In genomic region chr6:146762264-146762898, GRCm38 (mm10) we compare ENCODE assay signal across 10 mouse cellular contexts. TPM values are rescaled to one million over a fixed set of nuclear protein-coding genes. Genes with fewer than 3 reads are reported as not detected.
A peak's percentile ranks its signal among the peaks of the same experiment; 100 is the strongest.
DNase-seq lines count a peak whose midpoint lies in the region; ATAC-seq and TF ChIP-seq lines count a peak whose summit lies in the region.
"Had no signal": no experiment of that assay in that cellular context is flagged by ENCODE, and none has a peak within 500 bp of the region (broad histone marks: within the 10 kb centered on the region; RNA-seq: fewer than 3 reads in every experiment).

No protein-coding gene starts in this region.

- intact Hi-C loops in heart, postnatal 10 days (cut with DNase I), result loop anchor here (1.0 to 10.0 kb wide), 3 partner anchors 35 to 348 kb away; no protein-coding TSS in a partner anchor

- DNase-seq in heart, postnatal 10 days, result peak; percentile 29 to 52
- no peak for DNase-seq in heart, embryonic 10.5 days (ENCODE audit: low spot score)
- DNase-seq in spleen, adult 2 months (ENCODE audit: low read depth in 1 of 2, low spot score in 2 of 2), result no peak
- no peak for DNase-seq in spleen, postnatal 36 days (ENCODE audit: low spot score in 2 of 2)
- DNase-seq in embryo, embryonic 10 days (ENCODE audit: low spot score), result peak; percentile 27
- DNase-seq in splenic B cell, adult 2 months (ENCODE audit: low read depth, low spot score), result peak; percentile 45
- DNase-seq in urinary bladder, postnatal 10 days (ENCODE audit: low spot score), result no peak
- DNase-seq: adrenal gland, adult 2 months had no signal

- H3K4me3 ChIP-seq in heart, embryonic 10.5 days, result no peak overlapping the region
- no peak overlapping the region for H3K4me3 ChIP-seq in spleen, adult 2 months (ENCODE audit: extremely low read depth, insufficient read depth, insufficient read length)
- no peak overlapping the region for H3K4me3 ChIP-seq in forebrain, embryonic 15.5 days
- H3K4me3 ChIP-seq: heart, embryonic 15.5 days had no signal

- no peaks in the 10 kb centered on the region for H3K27me3 ChIP-seq in heart, embryonic 10.5 days (ENCODE audit: insufficient read depth, poor library complexity, severe bottlenecking)
- no peaks in the 10 kb centered on the region for H3K27me3 ChIP-seq in spleen, adult 2 months (ENCODE audit: control insufficient read depth, insufficient read depth, low read length)
- H3K27me3 ChIP-seq in splenic B cell, adult 2 months (ENCODE audit: control insufficient read depth, insufficient read depth, low read length, poor library complexity, severe bottlenecking), result no peaks in the 10 kb centered on the region
- H3K27me3 ChIP-seq in forebrain, embryonic 15.5 days, result no peaks in the 10 kb centered on the region
- H3K27me3 ChIP-seq: heart, embryonic 15.5 days had no signal

- H3K9me3 ChIP-seq in heart, embryonic 10.5 days, result no peaks in the 10 kb centered on the region
- H3K9me3 ChIP-seq in forebrain, embryonic 15.5 days, result no peaks in the 10 kb centered on the region
- H3K9me3 ChIP-seq: heart, embryonic 15.5 days had no signal

- WGBS in heart, embryonic 10.5 days, result 57% methylated on average over 5 of the region's 5 CpGs
- WGBS in spleen, adult 2 months, result 71% methylated on average over 5 of the region's 5 CpGs
- WGBS in forebrain, embryonic 15.5 days, result 65% methylated on average over 5 of the region's 5 CpGs

- no peak for ATAC-seq in forebrain, embryonic 15.5 days (replicated peaks)

- peak; percentile 12; the same call in 1 of the 2 replicates for TF ChIP-seq CTCF in spleen, adult 2 months (IDR thresholded peaks at IDR 0.05; ENCODE audit: extremely low read depth, insufficient read depth, insufficient read length, insufficient replicate concordance)

- no peak overlapping the region for H3K4me2 ChIP-seq in forebrain, embryonic 15.5 days (replicated peaks)
- H3K4me2 ChIP-seq: heart, embryonic 15.5 days had no signal

- no peak overlapping the region for H3K27ac ChIP-seq in heart, embryonic 10.5 days
- no peak overlapping the region for H3K27ac ChIP-seq in spleen, adult 2 months (ENCODE audit: insufficient read depth, low read length)
- H3K27ac ChIP-seq in forebrain, embryonic 15.5 days (replicated peaks), result no peak overlapping the region
- H3K27ac ChIP-seq: heart, embryonic 15.5 days had no signal

- peaks cover 28% of the 10 kb centered on the region for H3K36me3 ChIP-seq in heart, embryonic 10.5 days
- H3K36me3 ChIP-seq in spleen, adult 2 months (ENCODE audit: control insufficient read depth, insufficient read depth, low read length), result peaks cover 3% of the 10 kb centered on the region; the same call in 1 of the 2 replicates
- no peaks in the 10 kb centered on the region for H3K36me3 ChIP-seq in splenic B cell, adult 2 months (ENCODE audit: control insufficient read depth, insufficient read depth, low read length, poor library complexity, severe bottlenecking)
- H3K36me3 ChIP-seq in forebrain, embryonic 15.5 days, result no peaks in the 10 kb centered on the region; the same call in 1 of the 2 replicates

- H3K9ac ChIP-seq in forebrain, embryonic 15.5 days (replicated peaks), result no peak overlapping the region
- H3K9ac ChIP-seq: heart, embryonic 15.5 days had no signal

- peaks cover 4% of the 10 kb centered on the region; the same call in 1 of the 2 replicates for H3K4me1 ChIP-seq in heart, embryonic 10.5 days
- no peaks in the 10 kb centered on the region for H3K4me1 ChIP-seq in spleen, adult 2 months (ENCODE audit: control insufficient read depth, insufficient read depth, insufficient read length)
- no peaks in the 10 kb centered on the region for H3K4me1 ChIP-seq in forebrain, embryonic 15.5 days
- H3K4me1 ChIP-seq: heart, embryonic 15.5 days had no signal

- TF ChIP-seq POLR2A in spleen, adult 2 months (IDR thresholded peaks at IDR 0.05; ENCODE audit: low read depth, low read length), result no peak

RNA-seq across cellular contexts. Expression of gene Arntl2, which starts 33.5 kb away (rescaled TPM):
- total RNA-seq in heart, postnatal 10 days (2021), result 1 to 10 TPM; 1.4 to 1.5 TPM
- polyA plus RNA-seq in heart, embryonic 10.5 days (2016; fragmentation: Nextera tagmentation; extraction: Ambion mirVana), result 2.7 and 3.6 TPM in 2 replicates
- polyA plus RNA-seq in spleen, adult 2 months (2012; rRNA removed), result 1.4 TPM in 2 replicates
- polyA plus RNA-seq in forebrain, embryonic 15.5 days (2015; fragmentation: Nextera tagmentation; extraction: Ambion mirVana), result 2.6 and 2.7 TPM in 2 replicates

RNA-seq across cellular contexts. Expression of gene Stk38l, which starts 37.6 kb away (rescaled TPM):
- 10 to 100 TPM; 18.7 to 19.1 TPM for total RNA-seq in heart, postnatal 10 days (2021)
- polyA plus RNA-seq in heart, embryonic 10.5 days (2016; fragmentation: Nextera tagmentation; extraction: Ambion mirVana), result 31.7 and 40.6 TPM in 2 replicates
- polyA plus RNA-seq in spleen, adult 2 months (2012; rRNA removed), result 1.2 and 1.4 TPM in 2 replicates
- polyA plus RNA-seq in forebrain, embryonic 15.5 days (2015; fragmentation: Nextera tagmentation; extraction: Ambion mirVana), result 13.8 and 15.7 TPM in 2 replicates

Comparison
In these comparisons a context has a peak if more than half of its experiments do, and no peak if none do; other contexts are left out.
1. DNase-seq: peak in heart, postnatal 10 days (2 of 2), embryo, embryonic 10 days (single experiment) and splenic B cell, adult 2 months (single experiment); none in heart, embryonic 10.5 days (single experiment), spleen, adult 2 months (0 of 2), spleen, postnatal 36 days (0 of 2) and urinary bladder, postnatal 10 days (single experiment).